Mouse (Mus musculus) spleen, postnatal 10 days (tissue): ENCODE results near the gene Col5a1.
A peak's percentile ranks its signal among the peaks of the same experiment; 100 is the strongest.

Experiments used
- DNase-seq, 2 experiments: peaks; one replicate each; pipeline ENCODE4 v3.0.0; 2021 to 2022; ENCODE audit warnings: low spot score in 2 of 2

Gene Col5a1

DNA sequence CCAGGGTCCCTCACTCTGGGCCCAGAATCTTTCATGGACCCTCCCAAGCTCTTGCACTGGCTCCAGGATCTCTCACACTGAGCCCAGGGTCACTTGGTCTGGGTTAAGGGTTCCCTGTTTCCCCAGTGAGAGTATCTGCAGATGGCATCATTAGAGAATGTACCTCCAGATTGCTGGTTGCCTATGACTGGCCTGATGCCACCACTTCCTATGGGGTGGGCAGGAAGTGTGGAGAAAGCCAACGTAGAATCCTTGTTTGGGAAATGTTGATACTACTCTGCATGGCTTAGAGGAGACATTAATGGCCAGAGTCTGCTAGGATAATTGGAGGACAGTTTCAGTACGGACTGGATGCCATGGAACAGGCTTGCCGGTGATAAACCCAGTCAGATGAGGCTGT is 76.2 kb downstream of the Col5a1 start:
- no peak for DNase-seq

DNA sequence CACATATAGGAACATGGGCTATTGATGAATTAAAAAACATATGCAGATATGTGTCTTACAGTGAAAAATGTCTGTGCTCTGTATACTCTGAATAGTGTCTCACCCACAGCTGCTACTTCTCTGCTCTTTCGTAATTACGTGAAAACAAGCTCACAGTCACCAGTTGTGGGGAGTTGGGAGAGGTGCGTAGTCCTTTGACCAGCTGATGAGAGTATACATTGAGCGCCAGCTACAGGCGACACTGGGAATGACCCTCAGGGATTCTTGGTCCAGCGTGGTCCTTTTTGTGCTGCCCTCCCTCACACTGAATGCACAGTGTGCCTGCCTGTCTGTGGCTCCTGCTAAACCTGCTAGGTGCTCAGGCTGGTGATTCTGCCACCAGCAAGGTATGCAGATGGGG is 82.9 kb downstream of the Col5a1 start:
- DNase-seq: peak in 1 of 2 experiments; percentile 37

DNA sequence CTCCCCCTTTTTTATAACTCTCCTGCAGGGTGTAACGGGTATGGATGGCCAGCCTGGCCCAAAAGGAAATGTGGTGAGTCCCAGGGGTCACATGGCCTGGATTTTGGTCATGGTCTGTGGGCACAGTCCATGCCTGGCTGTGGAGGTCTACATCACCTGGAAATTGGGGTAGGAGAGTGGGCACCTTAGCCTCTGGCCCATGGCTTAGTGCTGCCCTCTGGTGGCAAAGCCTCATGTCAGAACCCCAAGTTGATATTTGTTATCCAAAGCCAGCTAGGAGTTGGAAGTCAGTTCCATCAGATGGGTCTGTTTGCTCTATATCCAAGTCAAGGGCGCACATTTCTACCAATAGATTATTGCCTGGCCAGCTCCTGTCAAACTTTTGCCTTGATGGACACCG is 87.6 kb downstream of the Col5a1 start:
- peak; percentile 56 to 76 for DNase-seq

DNA sequence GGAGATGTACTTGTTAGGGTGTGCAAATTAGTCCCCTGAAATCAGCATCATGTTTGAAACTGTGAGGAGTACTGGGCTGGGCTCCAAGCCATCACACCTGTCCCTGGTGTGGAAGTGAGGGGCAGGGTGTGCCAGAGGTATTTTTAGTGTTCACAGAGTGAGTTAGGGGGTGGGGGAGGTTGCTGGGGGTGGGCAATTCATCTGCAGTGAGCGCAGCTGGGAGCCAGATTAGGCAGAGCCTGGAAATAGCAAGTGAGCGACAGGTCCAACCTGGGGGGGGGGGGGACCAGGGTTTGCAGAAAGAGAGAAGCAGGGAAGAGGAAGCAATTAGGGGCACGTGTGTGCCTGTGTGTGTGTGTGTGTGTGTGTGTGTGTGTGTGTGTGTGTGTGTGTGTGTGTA is 89.6 kb downstream of the Col5a1 start:
- DNase-seq: no peak

DNA sequence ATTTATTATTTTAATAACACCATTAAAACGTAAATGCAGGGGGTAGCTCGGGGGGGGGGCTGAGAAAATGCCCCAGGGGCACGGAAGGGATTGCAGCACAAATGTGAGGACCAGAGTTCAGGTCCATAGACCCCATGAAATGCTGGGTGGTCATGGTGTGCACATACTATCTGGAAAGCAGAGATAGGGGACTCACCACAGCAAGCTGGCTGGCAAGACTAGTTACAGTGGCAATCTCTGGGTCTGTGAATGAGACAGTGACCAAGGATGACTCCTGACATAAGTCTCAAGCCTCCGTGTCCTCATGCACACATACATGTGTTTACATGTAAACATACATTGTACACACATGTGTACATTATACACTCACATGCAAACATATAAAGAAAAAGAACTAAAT is 90.3 kb downstream of the Col5a1 start:
- DNase-seq: no peak

DNA sequence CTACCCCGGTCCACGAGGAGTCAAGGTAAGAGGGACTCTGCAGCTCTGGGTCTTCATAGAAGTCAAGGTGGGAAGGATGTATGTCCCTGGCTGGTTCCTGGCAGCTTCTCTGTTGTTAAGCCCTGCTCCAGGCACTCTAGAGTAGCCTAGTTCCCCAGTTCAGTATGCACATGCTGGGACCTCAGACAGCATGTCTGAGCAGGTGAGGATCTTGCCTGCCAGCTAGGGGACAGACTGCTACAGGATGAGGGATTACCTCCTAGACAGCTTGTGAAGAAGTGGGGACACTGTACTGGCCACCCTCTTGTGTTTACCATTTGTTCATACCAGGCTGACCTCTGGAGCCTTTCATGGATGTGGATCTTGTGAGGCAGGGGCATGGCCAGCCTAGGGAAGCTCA is 94.8 kb downstream of the Col5a1 start:
- DNase-seq: no peak

DNA sequence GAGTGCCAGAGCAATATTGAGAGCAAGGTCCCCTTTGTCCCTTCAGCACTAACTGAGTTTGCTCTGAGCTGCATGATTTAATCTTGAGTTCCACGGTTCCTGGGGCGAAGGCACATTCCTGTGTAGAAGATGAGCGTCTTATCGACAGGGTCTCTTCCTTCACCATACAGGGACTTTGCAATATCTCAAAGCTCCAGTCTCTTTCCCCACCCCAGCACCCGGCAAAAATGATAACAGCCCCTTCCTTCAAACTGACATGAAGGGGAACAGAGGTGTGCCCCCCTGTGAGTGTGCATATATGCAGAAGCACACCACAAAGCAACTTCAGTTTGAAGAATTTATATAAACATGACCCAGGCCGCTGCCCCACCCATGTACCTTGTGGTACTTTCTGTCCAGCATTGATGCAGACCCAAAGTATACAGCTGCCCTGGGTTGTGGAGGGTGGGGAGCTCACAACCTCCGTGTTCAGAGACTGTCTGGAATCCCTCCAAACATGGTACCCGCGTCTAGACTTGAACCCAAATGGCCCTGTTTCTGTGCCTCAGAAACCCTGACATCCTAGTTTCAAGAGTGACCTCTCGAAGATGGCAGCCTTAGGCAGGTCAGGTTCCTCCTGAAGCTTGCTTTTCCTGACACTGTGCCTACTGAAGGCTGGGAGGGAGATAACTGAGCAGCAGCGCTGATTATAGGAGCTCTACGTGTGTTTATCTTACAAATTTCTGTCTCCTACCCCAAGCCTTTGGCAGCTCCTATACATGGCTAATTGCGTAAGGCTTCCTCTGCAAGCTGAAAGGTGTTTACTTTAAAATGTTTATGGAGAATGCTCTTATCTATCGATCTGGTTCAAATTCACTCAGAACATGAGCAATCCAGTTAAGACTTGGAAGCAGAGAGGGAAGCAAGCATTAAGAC is 95.7 kb downstream of the Col5a1 start:
- DNase-seq: no peak

DNA sequence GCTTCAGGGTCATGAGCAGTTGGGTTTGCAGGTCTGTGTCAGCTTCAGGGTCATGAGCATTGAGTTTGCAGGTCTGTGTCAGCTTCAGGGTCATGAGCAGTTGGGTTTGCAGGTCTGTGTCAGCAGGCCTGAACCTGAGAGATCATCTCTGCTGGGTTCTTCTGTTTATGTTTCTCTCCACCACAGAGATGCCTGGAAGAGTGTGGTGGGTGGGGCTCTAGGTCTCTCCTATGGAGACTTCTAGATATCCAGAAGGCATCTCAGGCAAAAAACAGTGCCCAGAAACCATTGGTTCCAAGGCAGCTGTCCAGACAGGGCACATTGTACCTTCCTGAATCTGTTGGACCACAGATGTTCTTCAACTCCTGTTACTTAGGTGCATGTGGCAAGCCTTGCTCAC is 96.9 kb downstream of the Col5a1 start:
- no peak for DNase-seq

DNA sequence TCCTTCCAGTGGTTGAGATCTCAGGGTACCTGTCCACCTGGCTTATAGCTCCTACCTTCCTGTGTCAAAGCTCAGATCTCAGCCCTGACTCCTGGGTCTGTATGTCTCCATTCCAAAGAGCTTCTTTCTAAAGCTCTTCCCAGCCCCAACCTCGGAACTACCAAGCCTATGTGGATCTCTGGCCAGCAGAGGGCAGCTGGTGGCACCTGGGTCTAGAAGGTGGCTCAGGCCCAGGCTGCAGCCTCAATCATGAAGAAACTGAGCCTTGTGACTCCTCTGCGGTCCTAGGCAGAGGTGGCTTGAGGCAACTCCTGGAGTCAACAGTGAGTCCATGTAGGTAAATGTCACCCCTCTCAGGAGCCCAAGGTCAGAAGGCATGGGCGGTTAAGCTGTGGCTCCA is 97.7 kb downstream of the Col5a1 start:
- DNase-seq: peak; percentile 37 to 68

DNA sequence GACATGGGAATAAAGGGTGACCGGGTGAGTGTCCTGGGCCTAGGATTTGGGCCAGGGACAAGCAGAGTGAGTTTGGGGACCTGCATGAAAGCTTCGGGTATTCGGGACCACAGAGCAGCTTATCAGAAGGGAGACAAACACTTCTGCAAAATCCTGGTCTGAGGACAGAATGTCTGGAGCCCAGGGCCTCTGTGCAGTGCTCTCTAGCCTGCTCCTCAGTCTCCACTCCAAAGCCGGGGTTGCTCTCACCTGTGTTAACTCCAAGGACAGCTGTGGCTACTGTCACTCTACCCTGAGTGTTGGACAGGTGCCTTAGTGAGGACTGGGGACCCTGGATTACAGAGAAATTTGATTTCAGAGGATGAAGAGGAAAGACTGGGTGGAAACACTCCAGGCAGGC is 100.5 kb downstream of the Col5a1 start:
- no peak for DNase-seq

DNA sequence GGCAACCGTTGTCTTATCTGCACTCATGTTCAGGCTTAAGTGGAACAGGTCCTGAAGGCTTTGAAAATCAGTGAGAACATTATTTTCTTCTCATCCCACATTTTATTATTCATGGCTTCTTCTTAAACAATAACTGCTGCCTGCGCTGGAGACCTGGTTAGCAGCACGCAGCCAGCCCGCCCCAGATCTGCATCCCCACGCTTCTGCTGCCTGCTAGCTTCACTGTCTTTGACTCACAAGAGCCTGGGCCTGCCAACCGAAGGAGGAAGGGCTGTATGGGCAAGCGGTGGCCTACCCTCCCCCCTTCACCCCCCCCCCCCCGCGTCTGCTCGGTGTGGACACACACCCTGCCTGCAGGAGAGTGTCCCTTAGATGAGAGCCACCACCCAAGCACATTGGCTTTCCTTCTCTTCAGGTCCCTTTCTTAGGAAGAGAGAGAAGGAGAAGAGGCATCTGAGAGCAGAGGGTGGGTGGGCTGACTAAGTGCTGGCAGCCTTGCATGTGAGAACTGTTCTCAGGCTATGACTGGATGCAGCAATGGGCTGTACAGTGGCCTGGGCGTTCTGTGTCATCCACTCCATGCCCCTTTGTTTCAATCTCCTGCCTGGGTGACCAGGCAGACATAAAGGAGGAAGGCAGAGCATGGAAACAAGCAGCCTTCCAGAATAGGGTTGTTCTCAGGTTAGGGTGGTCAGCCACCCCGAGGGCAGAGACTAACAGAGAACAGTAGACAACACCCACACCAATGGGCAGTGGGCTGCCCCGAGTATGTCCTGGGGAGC is 104.4 kb downstream of the Col5a1 start:
- no peak for DNase-seq

DNA sequence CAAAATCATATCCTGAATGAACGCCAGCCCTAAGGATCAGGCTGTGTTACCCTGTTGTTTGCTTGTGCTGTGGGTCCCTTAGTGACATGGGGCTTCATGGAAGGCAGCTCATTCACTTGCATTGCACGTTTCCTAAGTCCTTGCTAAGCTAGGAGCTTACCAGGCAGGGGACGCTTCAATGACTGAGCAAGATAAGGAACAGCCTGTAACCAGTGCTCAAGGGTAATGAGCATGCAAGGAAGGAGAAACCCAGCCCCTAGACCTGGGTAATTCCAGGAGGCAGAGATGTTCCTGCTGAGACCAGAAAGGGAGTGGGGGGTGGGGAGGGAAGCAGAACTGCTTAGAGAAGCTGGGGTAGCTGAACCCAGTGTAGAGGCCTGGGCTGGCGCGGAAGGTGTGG is 107.2 kb downstream of the Col5a1 start:
- no peak for DNase-seq

DNA sequence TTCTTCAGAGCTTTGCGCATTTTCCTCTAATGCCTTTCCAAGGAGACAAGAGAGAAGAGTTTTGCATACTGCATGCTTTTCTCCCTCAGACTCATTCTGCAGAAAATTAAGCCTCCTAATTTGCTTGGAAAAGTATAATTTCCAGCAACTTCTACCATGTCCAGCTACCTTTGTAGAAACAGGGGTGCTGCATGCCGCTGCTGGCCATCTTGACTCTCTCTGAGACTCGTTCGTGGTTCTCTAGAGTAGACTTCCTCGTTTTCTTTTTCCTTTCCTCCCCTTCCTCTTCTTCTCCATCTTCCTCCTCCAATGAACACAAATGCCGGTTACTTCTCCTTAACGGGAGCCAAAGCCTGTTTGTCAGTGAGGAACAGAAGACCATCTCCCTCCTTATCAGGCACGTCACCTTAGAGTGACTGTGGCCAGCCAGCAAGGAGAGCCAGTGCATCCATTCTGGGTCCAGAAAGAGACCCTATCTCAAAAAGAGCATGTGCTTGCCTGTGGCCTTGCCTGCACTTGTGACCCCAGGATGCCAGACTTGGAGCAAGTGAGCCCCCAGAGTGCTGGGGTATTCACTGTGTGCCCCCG is 113.9 kb downstream of the Col5a1 start:
- DNase-seq: no peak

DNA sequence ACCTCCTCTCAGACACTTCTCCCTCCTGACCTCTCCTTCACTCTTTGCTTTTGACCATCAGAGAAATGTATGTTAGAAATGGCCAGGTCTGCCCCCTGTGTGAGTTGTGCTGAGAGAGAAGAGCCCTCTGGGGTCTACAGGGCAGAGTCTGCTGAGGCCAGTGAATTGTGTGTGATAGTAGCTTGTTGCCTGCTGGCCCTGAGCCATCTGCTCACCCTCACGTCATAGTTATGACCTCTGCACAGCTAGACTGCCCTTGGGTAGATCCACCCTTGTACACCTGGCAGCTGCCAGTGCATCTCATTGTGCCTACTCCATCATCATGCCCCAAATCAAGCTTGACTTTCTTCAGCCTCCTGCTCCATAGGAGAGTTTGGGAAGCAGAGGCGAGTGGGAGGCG is 114.4 kb downstream of the Col5a1 start:
- DNase-seq: peak; percentile 35 to 40

DNA sequence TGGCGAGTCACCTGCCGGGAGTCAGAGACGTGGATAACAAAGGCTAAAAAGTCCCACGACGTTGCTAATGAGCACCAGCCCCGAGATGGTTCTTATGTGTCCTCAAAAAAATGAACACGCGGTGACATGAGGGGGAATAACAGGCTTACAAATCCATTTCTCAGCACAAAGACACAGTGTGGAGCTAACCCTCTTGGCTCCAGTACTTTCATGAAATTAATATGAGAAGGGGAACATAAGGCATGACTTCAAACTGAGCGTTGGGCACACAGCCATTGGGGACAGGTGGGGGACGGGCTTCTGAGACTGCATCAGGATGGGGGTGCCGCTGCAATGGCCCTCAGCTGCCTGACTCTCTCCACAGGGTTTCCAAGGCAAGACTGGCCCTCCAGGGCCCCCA is 115.0 kb downstream of the Col5a1 start:
- no peak for DNase-seq

DNA sequence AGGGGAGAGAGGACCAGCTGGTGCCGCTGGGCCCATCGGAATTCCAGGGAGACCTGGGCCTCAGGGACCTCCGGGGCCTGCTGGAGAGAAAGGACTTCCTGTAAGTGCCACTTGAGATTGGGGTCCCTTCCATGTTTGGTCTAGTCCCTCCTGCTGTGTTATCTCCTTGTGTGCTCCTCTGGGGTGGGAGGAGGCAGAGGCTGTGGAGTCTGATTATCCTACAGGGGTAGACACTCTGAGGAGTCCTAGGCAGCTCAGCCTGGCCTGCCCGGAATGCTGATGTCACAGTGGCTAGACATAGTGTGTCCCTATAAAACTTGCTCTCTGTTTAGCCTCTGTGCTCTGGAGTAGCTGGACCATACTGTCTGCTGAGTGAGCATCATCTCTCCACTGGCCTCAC is 119.0 kb downstream of the Col5a1 start:
- DNase-seq: peak; percentile 42

DNA sequence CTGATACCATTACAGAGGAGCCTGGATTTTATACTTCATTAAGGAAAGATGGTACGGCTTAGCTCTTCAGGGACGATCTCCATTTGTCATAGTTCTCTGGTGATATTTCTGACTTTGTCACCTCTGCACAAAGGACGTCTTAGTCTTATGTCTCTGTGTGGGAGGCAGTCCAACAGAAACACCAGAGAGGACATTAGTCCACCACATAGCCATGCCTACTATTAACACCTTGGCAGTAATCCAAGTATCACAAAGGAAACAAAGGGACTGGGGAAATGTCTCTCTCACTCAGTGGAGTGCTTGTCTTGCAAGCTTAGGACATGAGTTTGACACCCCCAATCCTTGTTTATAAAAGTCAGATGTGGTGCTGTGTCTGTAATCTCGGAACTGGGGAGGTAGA is 122.0 kb downstream of the Col5a1 start:
- no peak for DNase-seq

DNA sequence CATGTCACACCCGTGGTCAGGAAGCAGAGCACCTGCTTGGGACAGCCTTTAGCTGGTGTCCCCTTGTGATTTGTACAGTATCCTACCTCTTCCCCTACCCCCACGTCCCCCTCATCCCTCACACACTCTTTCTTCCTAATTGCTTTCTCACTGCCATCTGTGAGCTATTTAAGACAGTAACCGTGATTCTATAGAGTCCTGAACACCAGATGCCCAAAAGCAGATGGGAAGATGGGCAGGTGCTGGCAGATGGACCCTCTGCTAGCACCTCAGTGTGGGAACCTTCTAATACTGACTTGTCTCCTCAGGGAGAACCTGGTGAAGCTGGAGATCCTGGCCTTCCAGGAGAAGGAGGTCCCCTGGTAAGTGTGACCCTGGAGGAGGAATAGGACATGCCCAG is 126.1 kb downstream of the Col5a1 start:
- DNase-seq: no peak

DNA sequence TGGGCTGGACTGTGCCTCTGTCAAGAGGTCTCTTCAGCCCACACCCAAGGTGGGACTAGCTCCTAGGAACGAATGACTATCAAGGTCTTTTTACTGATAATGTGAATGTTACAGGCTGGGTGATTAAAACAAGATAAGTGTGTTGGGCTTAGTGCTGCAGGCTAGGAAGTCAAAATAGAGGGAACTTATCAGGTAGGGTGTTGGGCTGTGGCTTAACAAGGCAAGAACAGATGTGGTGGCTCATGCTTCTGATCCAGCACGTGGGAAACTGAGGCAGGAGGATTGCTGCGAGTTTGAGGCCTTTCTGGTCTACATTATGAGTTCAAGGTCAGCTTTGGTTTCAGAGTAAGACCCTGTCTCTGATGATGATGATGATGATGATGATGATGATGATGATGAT is 128.6 kb downstream of the Col5a1 start:
- DNase-seq: no peak

DNA sequence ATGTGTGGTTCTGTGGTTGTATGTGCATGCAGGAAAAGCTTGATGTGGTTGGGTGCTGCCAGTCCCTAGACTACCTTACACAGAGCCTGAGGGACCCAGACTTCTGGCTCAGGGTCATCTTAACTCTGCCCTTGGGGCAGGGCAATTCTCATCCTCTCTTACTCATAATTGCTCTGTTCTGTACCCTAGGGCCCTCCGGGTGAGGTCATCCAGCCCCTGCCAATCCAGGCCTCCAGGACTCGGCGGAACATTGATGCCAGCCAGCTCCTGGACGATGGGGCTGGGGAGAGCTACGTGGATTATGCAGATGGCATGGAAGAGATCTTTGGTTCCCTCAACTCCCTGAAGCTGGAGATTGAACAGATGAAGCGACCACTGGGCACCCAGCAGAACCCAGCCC is 138.2 kb downstream of the Col5a1 start:
- no peak for DNase-seq

DNA sequence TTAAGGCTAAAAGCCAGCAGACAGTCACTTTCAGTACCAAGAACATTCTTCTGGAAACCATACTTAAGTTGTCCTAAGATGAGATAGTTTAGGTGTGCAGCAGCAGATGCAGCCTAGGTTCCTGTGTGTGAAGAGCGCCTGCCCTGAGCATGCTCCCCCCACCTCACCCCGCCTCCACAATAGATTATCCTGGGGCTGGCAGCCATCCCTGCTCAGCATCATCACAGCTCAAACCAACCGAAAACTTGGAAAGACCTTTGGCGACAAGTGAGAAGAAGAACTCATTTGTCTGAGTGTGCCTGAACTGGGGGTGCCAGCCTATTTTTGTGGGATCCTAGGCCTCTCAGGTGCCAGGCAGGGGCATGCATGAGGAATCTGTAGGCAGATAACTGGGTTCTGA is 139.6 kb downstream of the Col5a1 start:
- DNase-seq: no peak

DNA sequence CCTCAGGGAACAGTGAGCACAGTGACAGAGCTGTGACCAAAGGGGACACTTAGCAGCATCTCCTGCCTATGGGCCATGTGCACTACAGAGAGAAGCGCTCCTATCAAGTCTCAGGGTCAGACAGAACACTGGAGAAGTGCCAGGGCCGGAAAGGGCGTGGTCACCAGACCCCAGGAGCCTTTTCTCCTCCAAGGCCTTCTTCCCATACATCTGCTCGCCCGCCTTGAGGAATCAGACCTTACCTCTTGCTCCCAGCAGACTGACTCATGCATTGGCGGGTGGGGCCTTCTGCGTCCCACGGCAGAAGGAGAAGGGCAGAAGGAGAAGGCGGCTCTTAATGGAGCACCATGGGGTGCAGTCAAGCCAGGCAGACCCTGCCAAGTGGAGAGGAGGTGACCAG is 145.6 kb downstream of the Col5a1 start:
- no peak for DNase-seq

DNA sequence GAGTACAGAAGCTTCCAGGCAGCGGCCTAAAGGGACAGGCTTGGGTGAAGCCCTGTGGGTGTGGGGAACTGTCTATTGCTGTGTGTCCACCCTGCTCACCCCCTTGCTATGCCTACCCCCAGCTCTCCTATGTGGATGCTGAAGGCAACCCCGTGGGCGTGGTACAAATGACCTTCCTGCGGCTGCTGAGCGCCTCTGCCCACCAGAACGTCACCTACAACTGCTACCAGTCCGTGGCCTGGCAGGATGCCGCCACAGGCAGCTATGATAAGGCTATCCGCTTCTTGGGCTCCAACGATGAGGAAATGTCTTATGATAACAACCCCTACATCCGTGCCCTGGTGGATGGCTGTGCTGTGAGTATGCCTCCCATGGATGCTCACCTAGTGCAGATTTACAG is 146.2 kb downstream of the Col5a1 start:
- no peak for DNase-seq
